Mouse (Mus musculus) right cerebral cortex, adult 2 months (tissue): ENCODE measurements around the gene Map4k5.

ENCODE experiments used
- DNase-seq, 2 experiments: peaks; one replicate each; pipeline ENCODE4 v3.0.0; 2021 to 2022; ENCODE audit warnings: low spot score in 2 of 2

Gene Map4k5

DNA sequence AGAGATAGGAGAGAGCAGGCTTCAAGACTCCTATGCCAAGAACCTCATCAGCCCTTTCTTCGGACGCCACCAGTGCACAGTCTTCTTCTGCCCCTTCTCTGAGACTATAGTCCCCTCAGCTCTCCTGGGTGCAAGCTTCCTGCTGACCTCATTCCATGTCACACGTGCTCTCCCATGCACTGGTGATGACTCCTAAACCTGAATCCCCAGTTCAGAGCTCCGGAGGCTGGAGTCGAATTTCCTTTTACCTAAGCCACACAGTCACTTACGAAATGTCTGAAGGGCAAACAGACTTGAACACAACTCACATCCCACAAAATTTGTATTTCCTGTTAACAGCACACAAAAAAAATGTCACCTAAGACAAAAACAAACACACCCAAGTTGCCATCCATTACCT, 5.2 kb downstream of the Map4k5 start:
- no peak for DNase-seq

DNA sequence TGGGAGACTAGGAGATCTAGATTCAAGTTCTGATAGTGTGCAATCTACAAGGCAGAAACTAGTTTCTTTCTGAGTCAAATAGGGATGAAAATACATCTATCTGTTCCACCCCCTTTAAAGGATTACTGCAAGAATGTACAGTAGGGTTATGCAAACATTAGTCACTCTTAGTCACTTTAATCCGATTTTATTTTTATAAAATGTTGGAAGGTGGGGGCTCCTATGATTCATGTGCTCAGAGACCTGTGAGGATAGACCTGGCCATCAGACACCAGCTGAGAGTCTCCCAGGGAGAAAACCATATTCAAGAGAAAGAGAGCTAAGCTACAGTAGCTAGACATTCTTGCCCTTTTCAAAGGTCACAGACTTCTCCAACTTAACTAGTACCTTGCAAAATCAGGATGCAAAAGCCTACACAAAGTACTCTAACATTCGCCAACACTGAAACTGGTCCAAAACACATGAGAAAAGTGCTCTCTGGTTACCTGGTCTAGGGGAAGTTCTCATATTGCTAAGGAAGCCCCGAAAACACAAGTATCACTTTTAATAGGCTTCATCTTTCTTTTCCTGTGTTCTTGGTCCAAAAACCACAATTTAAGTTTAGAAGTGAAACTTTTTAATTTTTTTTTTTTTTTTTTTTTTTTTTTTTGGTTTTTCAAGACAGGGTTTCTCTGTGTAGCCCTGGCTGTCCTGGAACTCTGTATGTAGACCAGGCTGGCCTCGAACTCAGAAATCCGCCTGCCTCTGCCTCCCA, 7.7 kb downstream of the Map4k5 start:
- no peak for DNase-seq

DNA sequence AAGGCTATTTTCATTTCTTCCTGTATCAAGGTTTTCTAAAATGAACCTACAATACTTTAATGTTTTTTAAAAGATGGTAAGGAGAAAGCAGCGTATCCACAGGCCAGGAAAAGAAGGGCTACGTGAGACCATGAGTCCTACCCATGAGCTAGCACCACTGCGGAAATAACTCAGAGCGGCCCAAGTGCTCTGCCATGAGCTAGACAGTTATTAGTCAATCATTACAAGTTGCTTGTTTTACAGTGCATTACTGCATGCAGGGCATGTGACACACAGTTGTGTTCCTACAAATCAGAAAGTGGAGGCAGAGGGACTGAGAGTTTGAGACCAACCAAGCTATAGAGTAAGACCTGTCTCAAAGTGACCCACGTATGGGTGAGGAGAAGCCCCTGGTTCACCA, 8.9 kb downstream of the Map4k5 start:
- no peak for DNase-seq

DNA sequence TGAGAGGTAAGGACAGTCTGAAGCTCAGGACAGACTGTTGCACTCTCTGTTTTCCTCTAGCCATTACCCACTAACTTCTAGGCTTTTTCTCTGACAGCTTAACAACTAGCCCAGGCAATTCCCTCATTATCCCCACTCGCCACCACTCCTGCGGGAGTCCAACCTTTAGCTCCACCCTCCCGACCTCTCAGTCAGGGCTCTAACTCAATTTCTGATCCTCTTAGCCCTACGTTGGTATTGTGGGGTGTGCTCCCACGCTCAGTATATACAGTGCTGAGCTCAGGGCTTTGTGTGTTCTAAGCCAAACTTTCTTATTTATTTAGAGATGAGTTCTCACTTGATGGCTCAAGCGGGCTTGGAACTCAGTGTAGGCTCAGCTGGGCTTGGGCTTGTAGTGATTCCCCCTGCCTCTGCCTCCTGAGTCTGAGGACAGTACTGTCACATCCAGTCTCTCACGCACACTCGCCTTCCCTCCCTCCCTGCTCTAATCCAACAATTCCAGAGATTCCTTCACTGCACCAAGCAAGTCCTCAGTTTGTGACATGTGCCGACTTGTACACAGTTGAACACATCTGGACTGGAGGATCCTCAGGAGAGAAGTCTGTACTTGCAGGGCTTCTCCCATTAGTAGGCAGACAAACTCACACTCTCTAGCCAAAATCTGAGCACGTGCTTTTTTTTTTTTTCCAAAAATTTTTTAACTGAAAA, 11.6 kb downstream of the Map4k5 start:
- DNase-seq = no peak

DNA sequence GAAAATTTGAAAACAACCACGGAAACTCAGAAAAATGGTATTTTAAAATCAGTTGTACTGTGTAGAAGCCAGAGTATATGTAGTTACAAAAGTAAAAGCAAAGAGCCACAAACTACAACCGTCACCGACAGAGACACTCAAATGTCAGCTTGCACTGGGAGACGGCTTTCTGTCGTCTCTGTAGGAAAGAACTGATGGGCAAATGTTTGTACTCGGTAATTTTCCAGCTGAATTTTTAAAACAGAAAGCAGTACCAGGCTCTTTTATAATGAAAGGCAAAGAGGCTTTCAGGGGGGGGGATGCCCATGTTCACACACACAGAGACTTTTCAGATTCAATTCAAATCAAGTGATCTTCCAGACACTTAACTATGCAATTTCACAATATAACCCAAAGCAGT, 13.3 kb downstream of the Map4k5 start:
- DNase-seq = no peak

DNA sequence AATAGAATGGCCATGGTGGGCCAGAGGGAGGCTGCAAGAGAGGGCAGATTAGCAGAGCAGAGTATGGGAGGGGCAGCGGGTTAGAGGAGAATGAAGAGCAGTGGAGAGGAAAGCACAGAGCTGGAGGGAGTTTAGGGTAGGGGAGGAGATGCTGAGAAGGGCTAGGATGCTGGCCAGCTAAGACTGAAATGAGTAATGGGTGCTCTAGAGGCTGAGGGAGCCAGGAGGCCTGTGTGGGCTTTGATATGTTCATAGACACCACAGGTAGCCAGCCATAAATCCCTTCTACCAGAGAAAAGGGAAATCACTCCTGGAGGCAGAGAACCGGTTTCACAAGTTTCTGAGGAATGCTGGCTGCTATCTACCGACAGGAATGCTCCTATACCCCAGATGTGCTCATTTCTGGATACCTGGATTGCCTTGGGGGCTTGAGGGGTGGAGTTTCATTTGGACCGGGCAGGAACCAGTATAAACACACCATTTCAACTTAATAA, 13.8 kb downstream of the Map4k5 start:
- DNase-seq = no peak

DNA sequence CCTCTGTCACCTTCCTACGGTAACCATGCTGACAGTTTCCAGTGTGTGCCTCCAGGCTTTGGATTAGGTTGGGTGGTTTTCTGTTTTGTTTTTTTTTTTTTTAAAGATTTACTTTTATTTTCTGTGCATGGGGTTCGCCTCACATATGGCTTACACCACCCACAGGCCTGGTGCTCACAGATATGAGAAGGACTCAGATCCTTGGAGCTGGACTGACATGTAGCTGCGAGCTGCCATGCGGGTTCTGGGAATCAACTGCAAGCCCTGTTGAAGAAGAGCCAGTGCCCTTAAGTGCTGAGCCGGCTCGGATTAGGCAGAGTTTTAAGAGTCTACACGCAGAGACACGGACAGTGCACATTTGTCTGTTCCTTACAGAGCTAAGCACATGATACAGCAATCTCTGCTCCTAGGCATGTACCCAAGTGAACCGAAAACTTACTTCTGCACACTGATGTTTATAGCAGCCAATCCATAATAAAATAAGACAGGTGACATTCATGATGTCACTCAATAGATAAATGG, 15.1 kb downstream of the Map4k5 start:
- peak in 1 of 2 experiments; percentile 35 for DNase-seq

DNA sequence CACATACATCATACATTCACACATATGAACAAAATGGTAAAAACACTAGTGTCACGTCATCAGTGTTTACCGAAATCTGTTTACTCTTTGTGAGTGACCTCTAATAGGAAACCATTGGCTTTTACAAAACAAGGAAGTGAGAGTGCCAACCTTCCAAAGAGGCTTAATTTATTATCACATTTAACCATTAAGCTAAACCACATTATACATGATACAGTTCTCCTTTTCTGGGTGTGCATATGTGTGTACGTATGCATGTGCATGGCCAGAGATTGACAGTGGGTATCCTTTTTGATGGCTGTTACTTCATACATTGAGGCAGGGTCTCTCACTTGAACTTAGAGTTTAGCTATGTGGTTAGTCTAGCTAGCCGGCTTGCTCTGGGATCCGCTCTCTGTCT, 21.4 kb downstream of the Map4k5 start:
- DNase-seq = no peak

DNA sequence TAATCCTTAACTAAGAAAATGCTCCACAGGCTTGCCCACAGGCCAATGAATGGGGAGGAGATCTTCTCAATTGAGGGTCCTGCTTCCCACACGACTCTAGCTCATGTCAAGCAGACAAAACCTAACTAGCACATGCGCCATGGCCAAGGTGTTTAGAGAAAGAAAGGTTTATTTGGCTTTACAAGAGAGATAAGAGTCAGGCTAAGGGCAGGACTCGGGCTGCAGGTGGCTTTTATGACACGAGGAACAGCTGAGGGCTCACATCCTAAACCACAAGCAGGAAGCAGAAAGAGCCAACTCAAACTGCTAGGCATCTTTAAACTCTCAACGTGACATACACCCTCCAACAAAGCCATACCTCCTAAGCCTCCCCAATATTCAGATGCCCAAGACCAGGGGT, 25.7 kb downstream of the Map4k5 start:
- no peak for DNase-seq

DNA sequence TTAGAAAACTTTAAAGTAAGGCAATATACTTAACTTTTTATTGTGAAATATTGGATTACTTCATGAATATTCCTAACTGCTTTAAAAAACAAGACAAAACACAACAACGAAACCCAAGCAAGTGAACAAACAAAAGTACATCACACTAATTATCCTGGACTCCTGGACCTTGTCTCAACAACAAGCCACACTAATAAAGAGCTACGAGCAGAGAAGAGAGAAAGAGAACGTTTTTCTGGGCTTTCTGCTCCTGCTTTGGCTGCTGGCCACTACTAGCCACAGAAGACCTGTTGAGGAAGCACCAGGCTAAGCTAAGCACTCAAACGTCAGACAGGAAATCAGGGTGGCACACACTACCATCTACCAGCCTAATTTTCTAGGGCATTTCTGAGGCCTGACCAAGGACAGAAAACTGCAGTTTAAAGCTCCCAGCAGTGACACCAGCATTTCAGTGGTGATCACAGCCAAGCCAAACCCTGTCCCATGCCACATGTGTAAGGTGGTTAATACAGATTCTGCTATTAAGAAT, 28.8 kb downstream of the Map4k5 start:
- DNase-seq = no peak

DNA sequence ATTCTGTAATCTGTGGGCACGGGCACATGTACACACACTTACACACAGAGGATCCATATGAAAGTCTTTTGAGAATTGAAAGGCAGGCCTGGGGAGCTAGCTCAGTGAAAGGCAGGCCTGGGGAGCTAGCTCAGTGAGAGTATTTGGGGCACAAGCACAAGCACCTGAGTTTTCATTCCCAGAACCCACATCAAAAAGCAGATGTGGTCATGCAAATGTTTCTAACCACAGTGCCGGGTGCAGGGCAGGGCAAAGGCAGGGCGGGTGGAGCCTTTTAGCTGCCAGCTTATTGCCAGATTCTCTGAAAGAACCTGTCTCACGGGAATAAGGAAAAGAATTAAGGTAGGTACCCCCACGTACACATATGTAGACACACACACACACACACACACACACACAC, 29.5 kb downstream of the Map4k5 start:
- DNase-seq = no peak

DNA sequence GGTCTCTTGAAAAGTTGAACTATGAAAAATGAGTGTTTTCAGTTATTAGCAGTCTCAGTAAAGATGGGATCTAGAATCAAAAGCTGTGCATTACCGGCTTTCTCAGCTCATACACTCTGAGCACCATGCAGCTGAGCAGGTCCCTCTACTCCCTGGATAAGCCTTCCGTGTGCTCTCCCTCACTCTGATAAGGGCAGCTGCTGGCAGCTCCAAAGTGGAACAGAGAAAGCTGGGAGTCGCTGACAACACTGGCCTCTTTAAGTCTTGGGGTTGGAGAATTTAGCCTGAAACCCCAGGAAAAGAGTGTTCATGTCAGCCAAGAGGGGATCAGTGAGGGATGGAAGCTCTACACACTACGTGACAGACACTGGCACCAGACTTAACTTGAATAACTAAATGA, 34.2 kb downstream of the Map4k5 start:
- DNase-seq = no peak

DNA sequence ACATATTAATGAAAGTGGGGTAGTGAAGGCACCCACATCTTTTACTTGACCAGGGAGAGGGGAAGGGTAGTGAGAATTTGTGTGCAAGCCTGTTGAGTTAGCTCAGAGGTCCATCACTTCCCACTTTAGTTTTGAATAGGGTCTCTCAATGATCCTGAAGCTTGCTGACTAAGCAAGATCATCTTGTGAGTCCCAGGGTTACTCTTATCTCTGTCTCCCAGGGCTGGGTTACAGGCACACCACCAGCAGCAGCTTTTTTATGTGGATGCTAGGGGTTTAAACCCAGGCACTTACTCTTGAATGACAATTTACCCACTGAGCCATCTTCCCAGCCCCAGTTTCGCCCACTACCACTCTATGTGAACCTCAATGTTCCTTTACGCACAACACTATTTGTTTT, 35.4 kb downstream of the Map4k5 start:
- no peak for DNase-seq

DNA sequence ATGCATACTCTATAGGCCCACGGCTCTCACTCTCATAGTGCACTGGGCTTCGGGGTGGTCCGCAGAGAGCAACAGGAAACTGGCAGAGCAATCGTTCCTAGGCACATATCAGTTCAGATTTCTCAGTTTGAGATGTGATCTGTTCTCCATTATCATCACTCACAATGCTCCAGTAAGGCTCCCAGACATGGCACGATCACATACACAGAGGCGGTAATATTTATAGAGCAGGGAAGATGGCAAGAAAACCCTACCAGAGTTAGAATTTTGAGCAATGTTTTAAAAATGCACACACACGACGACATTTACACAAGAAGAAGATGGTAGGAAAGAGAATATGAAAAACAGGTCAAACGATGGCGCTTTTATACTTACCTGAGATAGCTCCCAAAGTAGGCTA, 36.6 kb downstream of the Map4k5 start:
- no peak for DNase-seq

DNA sequence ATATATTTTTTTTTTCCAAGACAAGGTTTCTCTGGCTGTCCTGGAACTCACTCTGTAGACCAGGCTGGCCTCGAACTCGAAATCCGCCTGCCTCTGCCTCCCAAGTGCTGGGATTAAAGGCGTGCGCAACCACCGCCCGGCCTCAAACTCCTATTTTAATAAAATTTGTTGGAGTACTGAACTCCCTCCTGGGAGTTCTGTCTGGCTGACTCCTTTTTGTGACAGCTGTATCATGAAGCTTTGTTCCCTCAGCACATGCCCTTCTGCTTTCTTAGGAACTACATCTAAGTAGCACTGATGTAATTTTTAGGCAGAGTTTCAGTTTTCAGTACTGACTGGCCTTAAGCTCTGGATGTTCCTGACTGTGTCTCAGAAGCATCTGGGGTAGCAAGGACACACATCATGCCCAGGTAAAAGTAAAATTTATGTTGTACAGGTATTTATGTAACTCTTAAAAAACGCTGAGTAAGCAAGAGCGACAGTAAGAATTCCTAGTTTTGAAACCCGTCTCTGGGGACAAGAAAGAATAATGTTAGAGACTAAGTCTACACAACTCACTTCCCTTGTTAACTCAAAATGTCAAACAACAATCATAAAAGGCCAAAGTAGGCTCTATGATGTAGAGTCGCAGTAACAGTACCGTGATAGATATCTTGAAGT, 37.2 kb downstream of the Map4k5 start:
- no peak for DNase-seq

DNA sequence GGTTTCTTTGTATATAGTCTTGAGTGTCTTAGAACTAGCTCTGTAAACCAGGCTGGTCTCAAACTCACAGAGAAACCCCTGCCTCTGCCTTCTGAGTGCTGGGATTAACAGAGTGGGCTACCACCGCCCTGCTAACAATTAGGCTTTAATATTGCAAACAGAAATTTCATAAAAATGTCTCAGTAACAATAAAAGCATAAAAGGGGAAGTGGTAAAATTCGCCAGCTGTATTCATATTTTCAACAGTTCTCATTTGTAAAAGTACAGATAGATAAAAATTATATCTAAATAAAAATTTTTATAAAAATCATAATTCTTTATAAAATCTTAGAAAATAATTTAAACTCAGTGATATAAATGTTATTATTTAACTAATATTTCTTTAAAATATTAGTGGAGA, 39.1 kb downstream of the Map4k5 start:
- DNase-seq = no peak

DNA sequence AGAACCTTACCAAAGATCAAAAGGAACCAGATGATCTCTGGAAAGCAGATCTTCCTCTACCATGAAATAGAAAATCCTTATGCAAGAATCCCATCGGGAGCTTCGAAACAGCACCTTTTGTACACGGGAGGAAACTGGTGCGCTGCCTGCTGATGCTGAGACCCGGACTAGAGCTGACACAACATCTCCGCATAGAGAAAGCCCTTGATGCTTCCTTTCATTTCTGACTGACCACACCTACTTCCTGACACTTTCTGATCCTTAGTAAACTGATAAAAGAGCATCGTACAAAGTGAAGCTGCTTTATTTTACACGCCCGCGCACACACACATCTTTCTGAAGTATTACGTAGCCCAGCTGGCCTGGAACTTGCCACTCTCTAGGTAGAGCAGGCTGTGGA, 39.6 kb downstream of the Map4k5 start:
- no peak for DNase-seq

DNA sequence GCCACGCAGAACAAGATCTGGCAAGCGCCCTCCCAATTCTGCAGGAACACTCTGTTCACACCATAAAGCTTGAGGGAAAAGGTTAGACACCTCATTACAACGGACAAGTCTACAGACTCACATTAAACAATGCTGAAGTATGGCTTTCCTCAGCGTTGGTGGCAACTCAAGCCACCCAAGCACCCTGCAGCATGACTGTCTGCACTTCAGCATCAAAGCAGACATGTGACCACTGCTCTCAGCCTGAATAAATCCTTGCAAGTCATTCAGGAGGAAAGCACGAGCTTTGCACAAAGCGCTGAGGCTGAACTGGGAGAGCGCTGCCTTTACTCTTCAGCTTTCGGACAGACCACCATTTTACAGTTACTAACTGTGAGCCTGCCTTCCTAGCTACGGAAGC, 40.7 kb downstream of the Map4k5 start:
- DNase-seq = no peak

DNA sequence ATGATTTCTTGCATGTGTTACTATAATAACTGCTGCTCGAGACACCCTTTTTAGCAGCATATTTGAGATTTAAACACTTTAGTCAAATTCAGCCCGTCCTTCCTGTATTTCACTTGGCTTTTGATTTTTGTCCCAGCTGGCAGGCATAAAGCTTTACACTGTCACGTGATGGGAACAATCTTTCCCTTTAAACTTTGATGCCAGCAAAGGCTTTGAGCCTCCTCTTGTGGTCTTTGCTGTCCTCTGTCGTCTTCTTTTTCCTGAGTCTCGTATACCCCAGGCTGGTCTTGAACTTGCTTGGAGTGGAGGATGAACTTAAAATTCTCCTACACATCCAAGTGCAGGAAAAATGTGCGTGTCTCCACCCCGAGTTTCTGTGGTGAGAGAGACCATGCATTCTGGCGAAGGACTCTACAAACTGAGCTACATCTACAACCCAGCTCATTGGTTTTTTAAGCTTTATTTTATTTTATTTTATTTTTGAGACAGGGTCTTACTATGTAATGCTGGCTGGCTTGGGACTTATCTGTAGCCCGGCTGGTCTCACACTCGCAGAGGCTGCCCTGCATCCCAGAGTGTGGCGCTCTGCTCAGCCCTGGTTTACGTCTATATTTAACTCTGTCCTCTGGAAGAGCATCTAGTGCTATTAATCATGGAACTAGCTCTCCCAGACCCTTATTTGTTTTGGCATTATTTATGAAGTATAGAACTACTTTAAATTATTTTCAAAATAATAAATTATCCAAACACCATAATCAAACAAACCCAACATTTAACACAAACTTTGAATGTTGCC, 44.7 kb downstream of the Map4k5 start:
- DNase-seq = no peak

DNA sequence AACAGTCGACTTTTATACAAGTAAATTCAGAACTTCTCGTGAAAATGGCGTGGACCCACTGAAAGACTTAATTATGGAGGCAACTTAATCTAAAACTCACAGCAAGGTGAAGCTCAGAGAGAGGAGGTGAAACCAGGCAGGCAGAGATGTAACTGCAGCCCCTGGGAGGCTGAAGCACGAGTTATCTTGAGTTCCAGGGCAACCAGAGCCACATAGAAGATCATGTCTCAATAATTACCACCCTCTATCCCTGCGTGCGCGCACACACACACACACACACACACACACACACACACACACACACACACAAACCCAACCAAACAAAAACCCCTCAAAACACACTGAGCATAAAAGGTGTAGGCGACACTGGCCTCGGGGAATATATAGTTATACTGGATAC, 46.5 kb downstream of the Map4k5 start:
- no peak for DNase-seq

DNA sequence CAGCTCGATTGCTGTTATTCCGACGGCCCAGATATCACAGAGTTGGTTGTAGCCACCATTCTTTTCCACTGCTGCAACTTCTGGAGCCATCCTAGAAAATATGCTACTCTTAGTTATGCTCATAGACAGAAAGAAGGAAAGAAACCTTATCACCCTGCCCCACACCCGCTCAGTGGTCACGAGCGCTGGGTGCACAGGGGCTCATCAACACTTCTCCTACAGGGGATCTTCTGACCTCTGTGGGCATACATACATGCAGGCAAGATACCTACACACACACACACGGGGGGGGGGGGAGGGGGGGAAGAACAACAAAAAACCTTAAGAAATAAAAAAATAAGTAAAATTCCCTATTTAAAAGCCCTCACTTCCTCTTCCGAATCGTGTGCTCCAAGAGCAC, 47.3 kb downstream of the Map4k5 start:
- DNase-seq = no peak
